Mouse (Mus musculus) ovary, postnatal 10 days (tissue): Measurements from ENCODE around the gene Myo18a.

Experiments
- DNase-seq: peaks from one replicate; pipeline ENCODE4 v3.0.0; 2022; ENCODE audit warnings: low spot score

Myo18a gene

DNA sequence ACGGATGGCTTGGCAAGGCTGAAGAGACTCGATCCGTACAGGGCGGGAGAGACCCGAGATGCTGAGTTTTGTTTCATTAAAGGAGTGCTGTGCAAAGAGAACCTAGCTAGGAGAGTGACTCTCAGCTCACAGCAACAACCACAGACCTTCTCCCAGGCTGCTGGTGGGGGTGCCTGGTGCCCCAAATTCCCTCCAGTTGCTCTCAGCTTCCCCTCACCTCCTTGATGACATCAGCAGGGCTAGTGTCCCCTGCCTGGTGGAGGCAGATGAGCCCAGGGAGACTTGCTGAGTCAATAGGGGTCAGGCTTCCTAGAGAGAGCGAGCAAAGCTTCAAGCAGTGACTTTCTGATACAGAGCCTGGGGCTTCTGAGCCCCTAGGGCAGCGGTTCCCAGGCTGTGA, 109.6 kb downstream of the Myo18a start:
- DNase-seq = no peak

DNA sequence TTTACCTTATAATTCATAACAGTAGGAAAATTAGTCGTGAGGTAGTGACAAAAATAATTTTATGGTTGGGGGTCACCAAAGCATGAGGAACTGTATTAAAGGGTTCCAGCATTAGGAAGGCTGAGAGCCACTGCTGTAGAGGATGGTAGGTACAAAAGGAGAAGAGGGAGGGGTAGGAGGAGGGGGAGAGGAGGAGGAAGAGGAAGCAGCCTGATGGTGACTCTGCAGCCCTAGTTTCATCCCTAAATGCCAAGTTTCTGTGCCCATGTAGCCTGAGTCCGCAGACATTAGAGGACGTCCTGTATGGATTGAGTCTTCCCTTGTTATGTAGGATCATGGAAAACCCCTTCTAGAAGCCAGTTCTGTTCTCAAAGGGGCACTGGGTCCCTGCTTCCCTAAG, 110.1 kb downstream of the Myo18a start:
- DNase-seq = no peak

DNA sequence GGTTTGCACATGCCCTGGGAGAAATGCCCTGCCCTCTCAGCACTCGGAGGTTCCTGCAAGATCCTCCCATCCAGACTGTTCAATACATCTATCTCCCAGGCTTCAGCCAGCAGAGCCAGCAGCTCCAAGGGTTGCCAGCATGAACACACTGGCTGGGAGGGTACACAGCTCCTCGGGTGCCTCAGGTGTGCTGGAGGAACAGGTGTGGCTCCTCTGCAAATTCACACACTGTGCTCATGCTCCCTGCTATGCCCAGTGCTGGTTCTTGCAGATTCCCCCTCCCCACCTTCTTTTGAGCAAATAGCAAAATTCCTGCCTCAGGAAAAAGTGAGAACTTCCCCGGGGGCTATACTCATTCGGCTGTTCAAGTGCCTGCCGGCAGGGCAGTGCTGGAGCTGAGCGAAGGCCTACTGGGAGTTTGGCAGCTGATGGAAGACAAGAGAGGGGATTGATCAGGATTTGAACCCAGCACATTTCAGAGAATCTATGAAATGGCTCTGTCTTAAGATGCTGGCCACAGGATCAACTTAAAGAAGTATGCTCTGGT, 111.7 kb downstream of the Myo18a start:
- no peak for DNase-seq

- no peak for DNase-seq
These were observed 112.2 kb downstream of the Myo18a start for GRCm38 (mm10) chr11:77875269-77875668.

- no peak for DNase-seq
These were observed 113.1 kb downstream of the Myo18a start for GRCm38 (mm10) chr11:77875847-77876759.

DNA sequence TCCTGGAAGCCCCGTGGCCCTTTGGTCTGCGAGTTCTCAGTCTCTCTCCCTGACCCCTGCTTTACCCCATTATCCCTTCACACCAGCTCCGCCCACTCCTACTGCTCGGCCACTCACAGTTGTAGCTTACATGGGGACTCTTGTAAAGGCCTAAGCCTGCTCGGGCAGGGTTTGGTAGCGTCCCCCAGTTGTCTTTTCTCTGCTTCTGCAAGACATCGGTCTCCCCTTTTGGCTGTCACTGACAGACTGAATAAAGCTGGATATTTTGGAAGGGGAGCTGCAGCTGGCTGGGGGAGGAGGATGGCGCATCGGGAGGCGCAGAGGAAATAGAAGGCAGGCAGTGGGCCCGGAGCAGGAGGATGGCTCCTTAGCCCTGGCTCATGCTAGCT, 113.7 kb downstream of the Myo18a start:
- no peak for DNase-seq

DNA sequence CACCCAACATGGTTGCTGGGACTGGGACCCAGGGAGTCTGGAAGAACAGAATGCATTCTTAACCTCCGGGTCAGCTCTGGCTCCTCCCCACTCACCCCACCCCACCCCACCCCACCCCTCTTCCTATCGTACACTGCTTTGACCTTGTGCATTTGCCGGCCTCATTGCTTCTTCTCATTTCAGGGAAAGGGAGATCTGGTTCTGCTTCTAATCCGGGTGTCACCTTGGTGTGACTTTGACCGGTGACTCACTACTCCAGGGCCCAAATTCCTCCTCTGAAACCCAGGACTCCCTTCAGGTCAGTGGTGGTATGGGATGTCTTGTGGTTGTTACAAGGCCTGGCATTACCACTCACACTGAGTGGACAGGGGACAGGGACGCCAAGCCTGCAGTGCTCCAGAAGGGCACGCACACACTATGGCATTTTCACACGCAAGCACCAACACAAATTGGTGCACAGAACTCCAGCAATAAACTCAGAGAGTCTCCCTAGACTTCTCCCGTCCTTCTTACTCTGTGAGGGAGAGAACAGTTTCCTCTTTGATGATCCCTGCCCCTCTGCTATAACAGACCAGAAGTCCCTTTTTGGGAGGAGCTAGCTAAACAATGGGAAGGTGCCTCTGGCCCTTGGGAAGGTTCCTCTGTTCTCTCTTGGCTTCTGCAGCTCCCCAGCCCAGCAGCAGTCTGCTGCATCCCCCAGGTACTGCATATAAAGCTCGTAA, 121.6 kb downstream of the Myo18a start:
- DNase-seq = no peak

DNA sequence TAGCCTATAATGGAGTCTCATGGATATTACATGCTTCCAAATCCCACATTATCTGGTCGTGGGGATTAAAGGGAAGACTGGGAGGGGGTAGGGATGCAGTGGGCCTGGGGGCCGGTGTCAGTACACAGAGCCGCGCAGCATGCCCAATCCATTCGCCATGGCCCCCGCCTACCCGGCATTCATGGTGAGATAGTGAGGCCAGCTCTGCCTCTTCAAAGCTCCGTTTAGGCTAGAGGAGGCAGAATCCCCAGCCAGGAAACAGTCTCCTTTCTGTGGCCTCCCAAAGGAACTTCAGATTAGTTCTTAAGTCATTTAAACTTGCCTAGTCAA, 122.2 kb downstream of the Myo18a start:
- DNase-seq = no peak

GRCm38 (mm10) chr11:77887373-77887960, 124.4 kb downstream of the Myo18a start:
- DNase-seq = no peak

- DNase-seq = no peak
These were observed 125.8 kb downstream of the Myo18a start for GRCm38 (mm10) chr11:77888846-77889245.

DNA sequence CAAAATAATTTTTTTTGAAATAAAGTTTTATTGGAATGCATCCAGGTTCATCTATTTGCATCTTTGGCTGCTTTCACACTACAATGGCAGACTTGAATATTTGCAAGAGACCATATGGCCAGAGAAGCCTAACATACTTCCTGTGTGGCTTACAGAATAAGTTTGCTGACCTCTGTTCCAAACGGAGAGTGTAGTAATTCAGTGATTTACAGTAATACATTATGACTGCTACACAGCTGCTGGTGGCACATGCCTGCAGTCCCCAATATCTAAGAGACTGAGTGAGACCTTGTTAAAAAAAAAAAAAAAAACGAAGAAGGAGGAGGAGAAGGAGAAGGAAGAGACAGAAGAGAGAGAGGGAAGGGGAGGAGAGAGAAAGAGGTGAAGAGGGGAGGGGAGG, 126.4 kb downstream of the Myo18a start:
- no peak for DNase-seq

DNA sequence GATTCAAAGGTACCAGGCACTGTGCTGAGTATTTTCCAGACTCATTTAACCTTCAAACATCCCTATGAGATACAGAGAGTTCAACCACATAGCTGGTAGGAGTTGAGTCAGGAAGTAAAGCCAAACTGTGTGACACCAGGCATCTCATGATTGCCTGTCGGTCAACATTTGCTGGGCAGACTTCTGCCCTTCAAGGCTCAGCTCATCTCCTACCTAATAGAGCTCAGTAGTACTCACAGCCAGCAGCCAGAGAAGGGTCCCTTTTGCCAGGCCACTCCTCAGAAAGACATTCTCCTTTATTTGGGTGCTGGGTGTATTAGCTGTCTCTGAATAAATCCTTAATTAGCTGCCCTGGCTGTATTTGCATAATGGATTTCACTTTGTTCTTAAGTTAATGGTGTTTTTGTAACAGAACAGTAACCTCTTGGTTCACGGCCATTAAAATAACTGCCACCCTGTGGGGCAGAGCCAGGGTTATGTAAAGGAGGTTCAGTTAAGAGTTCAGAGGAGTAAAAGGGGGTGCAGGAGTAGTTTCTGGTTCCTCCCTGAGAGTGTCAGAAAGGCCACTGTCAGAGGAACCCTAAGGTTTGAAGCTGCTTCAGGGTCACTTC, 127.7 kb downstream of the Myo18a start:
- DNase-seq = no peak

GRCm38 (mm10) chr11:77892883-77893282, 129.8 kb downstream of the Myo18a start:
- DNase-seq = no peak

- no peak for DNase-seq
These were observed 130.2 kb downstream of the Myo18a start for GRCm38 (mm10) chr11:77893283-77893682.

DNA sequence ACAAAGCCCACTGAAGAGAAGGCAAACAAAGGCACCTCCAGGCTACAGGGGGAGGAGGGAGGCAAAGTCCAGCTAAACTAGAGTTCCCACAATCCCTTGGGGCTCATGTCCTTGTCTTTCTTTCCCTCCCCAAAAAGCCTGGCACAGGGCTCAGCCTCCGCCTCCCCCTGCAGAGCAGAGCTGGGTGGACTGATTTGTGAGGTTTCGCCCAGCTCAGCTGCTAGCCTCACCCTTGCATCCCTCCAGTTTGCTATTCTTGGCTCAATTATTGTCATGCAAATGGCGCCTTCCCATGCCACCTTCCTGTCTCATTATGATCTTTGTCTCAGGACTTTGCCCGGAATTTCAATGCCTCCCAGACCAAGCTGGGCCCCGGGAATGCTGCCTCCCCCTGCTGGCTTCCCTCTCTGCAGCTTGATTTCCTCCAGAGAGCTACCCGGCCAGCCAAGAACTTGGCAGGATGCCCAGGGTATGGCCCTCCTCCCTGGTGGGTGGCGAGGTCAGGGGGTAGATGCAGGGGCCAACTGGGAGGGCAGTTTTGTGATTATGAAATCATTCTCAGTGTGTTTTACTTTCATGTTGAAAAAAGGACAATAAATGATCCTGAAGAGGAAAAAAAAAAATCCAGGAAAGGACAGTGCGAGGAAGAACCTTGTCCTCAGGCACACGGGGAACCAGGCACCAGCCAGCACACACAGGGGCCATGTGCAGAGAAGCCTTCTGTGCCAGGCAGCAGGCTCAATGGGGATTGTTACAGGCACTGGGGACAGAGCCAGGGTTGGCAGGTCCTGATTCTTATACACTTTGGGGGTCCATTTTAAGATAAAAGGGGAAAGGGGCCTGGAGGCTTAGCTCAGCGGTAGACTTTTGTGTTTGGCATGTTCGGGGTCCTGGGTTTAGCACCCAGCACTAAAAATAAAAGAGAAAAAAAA, 131.0 kb downstream of the Myo18a start, which contains the start of gene Pipox:
TSS of gene Pipox (minus strand) at position 310 of the 932 bp plus-strand sequence.
- DNase-seq = peak; percentile 56

DNA sequence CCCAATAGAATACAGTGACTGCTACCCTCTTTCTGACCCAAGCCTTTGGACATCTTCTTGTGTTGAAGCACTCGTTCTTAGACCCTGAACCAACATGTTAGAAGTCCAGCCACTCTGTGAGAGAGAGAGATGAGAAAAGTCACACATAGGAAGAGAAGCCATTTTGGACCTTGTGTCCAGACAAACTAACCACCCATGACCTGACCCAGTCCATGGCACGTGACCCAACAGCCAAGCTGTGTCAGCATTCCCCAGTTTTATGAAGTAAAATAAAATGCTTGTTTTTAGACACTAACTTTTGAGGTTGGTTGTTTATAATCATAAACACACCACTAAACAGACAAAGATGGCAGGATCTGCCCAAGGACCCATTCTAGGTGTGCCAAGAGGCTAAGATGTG, 131.9 kb downstream of the Myo18a start:
- DNase-seq = no peak

GRCm38 (mm10) chr11:77896011-77896410, 133.0 kb downstream of the Myo18a start:
- DNase-seq = no peak

- no peak for DNase-seq
These were observed 133.4 kb downstream of the Myo18a start for GRCm38 (mm10) chr11:77896480-77896819.

GRCm38 (mm10) chr11:77896820-77897805, 134.1 kb downstream of the Myo18a start:
- no peak for DNase-seq

DNA sequence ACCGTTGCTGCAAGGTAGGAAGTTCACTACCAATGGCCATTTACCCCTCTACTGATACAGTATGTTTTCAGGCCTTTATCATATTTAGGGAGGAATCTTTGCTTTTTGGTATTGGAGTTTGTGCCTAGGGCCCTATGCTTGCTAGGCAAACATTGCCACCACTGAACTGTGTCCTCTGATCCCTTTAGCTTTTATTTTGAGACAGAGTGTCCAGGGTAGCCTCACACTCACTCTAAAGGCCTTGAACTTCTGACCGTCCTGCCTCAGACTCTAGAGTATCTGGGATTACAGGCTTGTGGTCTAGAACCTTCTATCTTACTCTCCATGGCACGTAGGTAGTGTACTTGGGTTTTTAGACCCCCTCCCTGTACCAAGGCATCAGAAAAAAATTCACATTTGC, 137.1 kb downstream of the Myo18a start:
- DNase-seq = no peak
